Mouse (Mus musculus) hindbrain, embryonic 15.5 days (tissue): ENCODE measurements at regions not wholly inside any gene's neighbourhood (a gene's known extent, or its start where the extent isn't known, plus 50 kb on each side); places are given as distances from the start of the nearest gene placed in this dataset.

Source experiments
- ATAC-seq: fragments of 200-750 bp; cut with Nextera tagmentation; 2 replicates; pipeline ENCODE4 v1.8.0; 2017; ENCODE audit warnings: low read depth, moderate number of reproducible peaks, moderate TSS enrichment; ENCODE audit not compliant: low FRiP score
- H3K27ac ChIP-seq: fragments of 300-500 bp; sonication (generic); replicated peaks from 2 replicates; pipeline ENCODE4 v1.5.1; 2015; ENCODE audit warnings: mild to moderate bottlenecking, inconsistent platforms
- H3K27me3 ChIP-seq: fragments of 300-500 bp; sonication (generic); 2 replicates; pipeline ENCODE4 v1.6.1; 2015; ENCODE audit warnings: control low read depth, inconsistent platforms
- H3K36me3 ChIP-seq: fragments of 300-500 bp; sonication (generic); 2 replicates; pipeline ENCODE4 v1.6.1; 2015; ENCODE audit warnings: control low read depth, inconsistent platforms
- H3K4me1 ChIP-seq: fragments of 300-500 bp; sonication (generic); replicated peaks from 2 replicates; pipeline ENCODE4 v1.6.1; 2015; ENCODE audit warnings: control low read depth, inconsistent platforms
- H3K4me2 ChIP-seq: fragments of 300-500 bp; sonication (generic); 2 replicates; pipeline ENCODE4 v1.6.1; 2015; ENCODE audit warnings: moderate library complexity, mild to moderate bottlenecking, inconsistent platforms
- H3K4me3 ChIP-seq: fragments of 300-500 bp; sonication (generic); 2 replicates; pipeline ENCODE4 v1.5.1; 2015; ENCODE audit warnings: mild to moderate bottlenecking, inconsistent platforms
- H3K9ac ChIP-seq: fragments of 300-500 bp; sonication (generic); 2 replicates; pipeline ENCODE4 v1.6.1; 2015; ENCODE audit warnings: inconsistent platforms
- H3K9me3 ChIP-seq: fragments of 300-500 bp; sonication (generic); 2 replicates; pipeline ENCODE4 v1.6.1; 2016; ENCODE audit warnings: control low read depth, inconsistent platforms
- WGBS: fragments of 180-500 bp; shearing (Covaris S2); methylation state at CpG from one replicate; pipeline ENCODE4 v1.1.7; 2015; 5-methylcytosine and 5-hydroxymethylcytosine counted together

- Histone ChIP-seq H3K4me3 (no peak overlapping the region), H3K9ac (no peak overlapping the region), H3K9me3 (no peaks in the 10 kb centered on the region), H3K36me3 (no peaks in the 10 kb centered on the region), H3K4me1 (no peaks in the 10 kb centered on the region), H3K27ac (no peak overlapping the region), H3K27me3 (no peaks in the 10 kb centered on the region), H3K4me2 (no peak overlapping the region)
- ATAC-seq: no peak
Measured at GRCm38 (mm10) chr13:83450820-83451219, 53.0 kb upstream of the Mef2c start.

GRCm38 (mm10) chr13:83452987-83453386 lies 50.8 kb upstream of the Mef2c start:
- H3K9ac ChIP-seq: no peak overlapping the region
- no peak overlapping the region for H3K4me3 ChIP-seq
- no peaks in the 10 kb centered on the region for H3K27me3 ChIP-seq
- no peak overlapping the region for H3K4me2 ChIP-seq
- no peak for ATAC-seq
- WGBS: 88% methylated on average over 4 of the region's 4 CpGs
- H3K36me3 ChIP-seq: no peaks in the 10 kb centered on the region
- H3K9me3 ChIP-seq: no peaks in the 10 kb centered on the region
- H3K27ac ChIP-seq: no peak overlapping the region
- H3K4me1 ChIP-seq: no peaks in the 10 kb centered on the region
